Mouse (Mus musculus) kidney, adult 2 months (tissue): Measurements from ENCODE around the gene Fcho1. TPM values are rescaled to one million over a fixed set of nuclear protein-coding genes. Genes with fewer than 3 reads are reported as not detected.
A peak's percentile ranks its signal among the peaks of the same experiment; 100 is the strongest.

ENCODE experiments used
- DNase-seq: peaks from one replicate; pipeline ENCODE4 v3.0.0; 2021
- H3K27ac ChIP-seq: fragments of 200-500 bp; 2 replicates; pipeline ENCODE4 v1.5.1; 2012; ENCODE audit warnings: low read depth, low read length, control low read depth, inconsistent platforms; ENCODE audit not compliant: insufficient read depth
- H3K27me3 ChIP-seq: fragments of 200-500 bp; replicated peaks from 2 replicates; pipeline ENCODE4 v1.6.1; 2012; ENCODE audit warnings: mild to moderate bottlenecking, moderate library complexity, low read length, inconsistent platforms; ENCODE audit not compliant: control insufficient read depth, insufficient read depth
- H3K36me3 ChIP-seq: fragments of 200-500 bp; 2 replicates; pipeline ENCODE4 v1.6.1; 2012; ENCODE audit warnings: mild to moderate bottlenecking, moderate library complexity, low read length, inconsistent platforms; ENCODE audit not compliant: control insufficient read depth, insufficient read depth
- H3K4me1 ChIP-seq: fragments of 200-500 bp; 2 replicates; pipeline ENCODE4 v1.6.1; 2011; ENCODE audit warnings: low read length; ENCODE audit not compliant: control insufficient read depth, insufficient read depth
- H3K4me3 ChIP-seq: fragments of 200-500 bp; 2 replicates; pipeline ENCODE4 v1.5.1; 2011; ENCODE audit warnings: mild to moderate bottlenecking, low read depth, low read length, control low read depth; ENCODE audit not compliant: insufficient read depth
- CTCF ChIP-seq: fragments of 200-500 bp; conservative IDR thresholded peaks from 2 replicates; pipeline ENCODE4 v1.5.1; 2011; ENCODE audit warnings: low read depth, mild to moderate bottlenecking, control low read depth, low read length, moderate library complexity, mixed read lengths; ENCODE audit not compliant: insufficient read depth, insufficient read length
- POLR2A ChIP-seq: fragments of 200-500 bp; IDR thresholded peaks from one replicate; pipeline ENCODE4 v1.6.1; 2011; ENCODE audit warnings: low read depth, low read length, control low read depth
- WGBS: fragments of 180-500 bp; shearing (Covaris S2); methylation state at CpG from one replicate; pipeline ENCODE4 v1.1.7; 2018; 5-methylcytosine and 5-hydroxymethylcytosine counted together
- polyA plus RNA-seq: library from polyadenylated mRNA; depleted of rRNA; stranded (reverse); fragments of >200 nt; gene quantifications from 2 replicates; pipeline ENCODE4 v1.2.3, GENCODE M21; 2012; rRNA removed

The Fcho1 gene
- polyA plus RNA-seq, 1 experiment, result 9.5 TPM

- Histone ChIP-seq H3K4me1 (no peaks in the 10 kb centered on the region), H3K27ac (no peak overlapping the region), H3K36me3 (no peaks in the 10 kb centered on the region), H3K4me3 (no peak overlapping the region), H3K27me3 (no peaks in the 10 kb centered on the region)
- TF ChIP-seq CTCF, result no peak
- TF ChIP-seq POLR2A, result no peak
- 26% methylated on average over 17 of the region's 17 CpGs for WGBS
- DNase-seq, result peak; percentile 38
These were observed 66.9 kb downstream of the Fcho1 start for GRCm38 (mm10) chr8:71658515-71659049.

Other genes starting within 250 kb of the Fcho1 start
- 12.6 and 15.2 TPM in 2 replicates for gene Ano8, start 239.8 kb downstream of the Fcho1 start, polyA plus RNA-seq
- gene Gtpbp3, start 237.6 kb downstream of the Fcho1 start, polyA plus RNA-seq, result 20.2 and 25.0 TPM in 2 replicates
- 502 and 542 TPM in 2 replicates for gene Plvap, start 214.0 kb downstream of the Fcho1 start, polyA plus RNA-seq
- 0.09 TPM in 1 of 2 replicates, not detected in the other for gene Ccdc194, start 200.0 kb downstream of the Fcho1 start, polyA plus RNA-seq
- gene Bst2, start 188.3 kb downstream of the Fcho1 start, polyA plus RNA-seq, result 167 and 184 TPM in 2 replicates
- gene Mvb12a, start 182.8 kb downstream of the Fcho1 start, polyA plus RNA-seq, result 136 and 164 TPM in 2 replicates
- gene Tmem221, start 166.8 kb downstream of the Fcho1 start, polyA plus RNA-seq, result 7.8 and 8.4 TPM in 2 replicates
- gene Nxnl1, start 159.1 kb downstream of the Fcho1 start, polyA plus RNA-seq, result 0.14 and 0.19 TPM in 2 replicates
- gene Slc27a1, start 156.8 kb downstream of the Fcho1 start, polyA plus RNA-seq, result 146 and 182 TPM in 2 replicates
- gene Pgls, start 133.5 kb downstream of the Fcho1 start, polyA plus RNA-seq, result 134 TPM in 2 replicates
- gene Fam129c, start 128.1 kb downstream of the Fcho1 start, polyA plus RNA-seq, result 1.2 and 2.4 TPM in 2 replicates
- gene Colgalt1, start 114.7 kb downstream of the Fcho1 start, polyA plus RNA-seq, result 62.2 and 70.4 TPM in 2 replicates
- 1.3 and 2.1 TPM in 2 replicates for gene Unc13a, start 54.0 kb downstream of the Fcho1 start, polyA plus RNA-seq
- 15.1 and 16.5 TPM in 2 replicates for gene Jak3, start 49.4 kb downstream of the Fcho1 start, polyA plus RNA-seq
- 14.5 and 17.8 TPM in 2 replicates for gene Insl3, start 36.5 kb downstream of the Fcho1 start, polyA plus RNA-seq
- 5.5 and 5.9 TPM in 2 replicates for gene B3gnt3, start 23.9 kb downstream of the Fcho1 start, polyA plus RNA-seq
- gene Zfp709, start 156.3 kb upstream of the Fcho1 start, polyA plus RNA-seq, result 0.29 and 0.52 TPM in 2 replicates
- gene Zfp882, start 182.9 kb upstream of the Fcho1 start, polyA plus RNA-seq, result 0.87 and 1.3 TPM in 2 replicates
- 2.8 and 3.8 TPM in 2 replicates for gene Zfp617, start 182.9 kb upstream of the Fcho1 start, polyA plus RNA-seq
- gene Zfp961, start 225.3 kb upstream of the Fcho1 start, polyA plus RNA-seq, result 6.7 and 8.9 TPM in 2 replicates